Mouse (Mus musculus) hindbrain, embryonic 10.5 days (tissue): ENCODE measurements around the gene Nme2. TPM values are rescaled to one million over a fixed set of nuclear protein-coding genes. Genes with fewer than 3 reads are reported as not detected.

Experiments used
- DNase-seq: peaks from one replicate; pipeline ENCODE4 v3.0.0-alpha.2; 2017; ENCODE audit warnings: low spot score
- H3K27ac ChIP-seq: fragments of 300-500 bp; sonication (generic); 2 replicates; pipeline ENCODE4 v1.5.1; 2016; ENCODE audit warnings: mild to moderate bottlenecking, moderate library complexity
- H3K27me3 ChIP-seq: fragments of 300-500 bp; sonication (generic); 2 replicates; pipeline ENCODE4 v1.6.1; 2016; ENCODE audit warnings: mild to moderate bottlenecking; ENCODE audit not compliant: poor library complexity, insufficient read depth, severe bottlenecking
- H3K36me3 ChIP-seq: fragments of 300-500 bp; sonication (generic); 2 replicates; pipeline ENCODE4 v1.6.1; 2016; ENCODE audit warnings: mild to moderate bottlenecking, moderate library complexity
- H3K4me1 ChIP-seq: fragments of 300-500 bp; sonication (generic); replicated peaks from 2 replicates; pipeline ENCODE4 v1.6.1; 2016; ENCODE audit warnings: mild to moderate bottlenecking
- H3K4me3 ChIP-seq: fragments of 300-500 bp; sonication (generic); 2 replicates; pipeline ENCODE4 v1.5.1; 2016; ENCODE audit warnings: mild to moderate bottlenecking, moderate library complexity
- H3K9me3 ChIP-seq: fragments of 300-500 bp; sonication (generic); 2 replicates; pipeline ENCODE4 v1.6.1; 2016; ENCODE audit warnings: mild to moderate bottlenecking, moderate library complexity
- whole genome bisulfite sequencing: fragments of 180-500 bp; shearing (Covaris S2); methylation state at CpG from one replicate; pipeline ENCODE4 v1.1.7; 2016; 5-methylcytosine and 5-hydroxymethylcytosine counted together
- polyA plus RNA-seq: library from polyadenylated mRNA; unstranded; fragments of >200 nt; fragmentation: Nextera tagmentation; extraction: Ambion mirVana; gene quantifications from 2 replicates; pipeline ENCODE4 v1.2.1, GENCODE M21; 2016

The Nme2 gene
- polyA plus RNA-seq, 1 experiment from 2014 or later, result 129 TPM

GRCm38 (mm10) chr11:93985265-93985664, 29.2 kb upstream of the Nme2 start:
- Histone ChIP-seq H3K9me3 (no peaks in the 10 kb centered on the region), H3K4me1 (no peaks in the 10 kb centered on the region), H3K36me3 (no peaks in the 10 kb centered on the region), H3K4me3 (no peak overlapping the region), H3K27ac (no peak overlapping the region), H3K27me3 (no peaks in the 10 kb centered on the region)
- no peak for DNase-seq
- WGBS, result 92% methylated on average over 5 of the region's 5 CpGs

GRCm38 (mm10) chr11:93984619-93985018, 28.6 kb upstream of the Nme2 start:
- H3K4me1 ChIP-seq, result no peaks in the 10 kb centered on the region
- H3K4me3 ChIP-seq, result no peak overlapping the region
- H3K27ac ChIP-seq, result no peak overlapping the region
- H3K36me3 ChIP-seq, result no peaks in the 10 kb centered on the region
- no peaks in the 10 kb centered on the region for H3K9me3 ChIP-seq
- DNase-seq, result no peak
- WGBS, result 92% methylated on average over 3 of the region's 3 CpGs
- H3K27me3 ChIP-seq, result no peaks in the 10 kb centered on the region

- Histone ChIP-seq H3K4me1 (no peaks in the 10 kb centered on the region), H3K36me3 (no peaks in the 10 kb centered on the region), H3K4me3 (no peak overlapping the region), H3K27ac (no peak overlapping the region), H3K9me3 (no peaks in the 10 kb centered on the region), H3K27me3 (no peaks in the 10 kb centered on the region)
- no peak for DNase-seq
- 66% methylated on average over 6 of the region's 6 CpGs for WGBS
These were observed 23.5 kb upstream of the Nme2 start for GRCm38 (mm10) chr11:93979502-93980049.

GRCm38 (mm10) chr11:93972951-93973350, 16.9 kb upstream of the Nme2 start:
- no peak overlapping the region for H3K4me3 ChIP-seq
- H3K27ac ChIP-seq, result no peak overlapping the region
- H3K36me3 ChIP-seq, result no peaks in the 10 kb centered on the region
- 89% methylated on average over 5 of the region's 5 CpGs for WGBS
- H3K27me3 ChIP-seq, result no peaks in the 10 kb centered on the region
- peaks cover 9% of the 10 kb centered on the region for H3K4me1 ChIP-seq
- H3K9me3 ChIP-seq, result no peaks in the 10 kb centered on the region
- no peak for DNase-seq

- DNase-seq, result no peak
- no peaks in the 10 kb centered on the region for H3K27me3 ChIP-seq
- no peaks in the 10 kb centered on the region for H3K9me3 ChIP-seq
- H3K4me1 ChIP-seq, result peaks cover 19% of the 10 kb centered on the region
- peaks cover 14% of the 10 kb centered on the region for H3K36me3 ChIP-seq
- WGBS, result 74% methylated on average over 1 of the region's 1 CpGs
- no peak overlapping the region for H3K27ac ChIP-seq
- H3K4me3 ChIP-seq, result no peak overlapping the region
These were observed 13.7 kb upstream of the Nme2 start for GRCm38 (mm10) chr11:93969799-93970198.

GRCm38 (mm10) chr11:93969171-93969570, 13.1 kb upstream of the Nme2 start:
- peaks cover 19% of the 10 kb centered on the region for H3K4me1 ChIP-seq
- H3K27me3 ChIP-seq, result no peaks in the 10 kb centered on the region
- no peak overlapping the region for H3K27ac ChIP-seq
- peaks cover 20% of the 10 kb centered on the region for H3K36me3 ChIP-seq
- no peak for DNase-seq
- H3K9me3 ChIP-seq, result no peaks in the 10 kb centered on the region
- H3K4me3 ChIP-seq, result no peak overlapping the region
- WGBS, result 95% methylated on average over 6 of the region's 6 CpGs

- no peaks in the 10 kb centered on the region for H3K27me3 ChIP-seq
- peak overlapping the region; percentile 92 for H3K27ac ChIP-seq
- peaks cover 24% of the 10 kb centered on the region for H3K36me3 ChIP-seq
- 53% methylated on average over 6 of the region's 6 CpGs for WGBS
- H3K4me1 ChIP-seq, result peaks cover 19% of the 10 kb centered on the region
- no peaks in the 10 kb centered on the region for H3K9me3 ChIP-seq
- H3K4me3 ChIP-seq, result peak overlapping the region; percentile 77
- DNase-seq, result no peak
These were observed 12.7 kb upstream of the Nme2 start for GRCm38 (mm10) chr11:93968848-93969128.

GRCm38 (mm10) chr11:93968005-93968847, 12.2 kb upstream of the Nme2 start, which contains the start of the genes Gm20390 and Nme1:
Gene Gm20390 (minus strand): TSS chr11:93968293.
Gene Nme1 (minus strand): TSS chr11:93968521.
- peaks cover 30% of the 10 kb centered on the region for H3K36me3 ChIP-seq
- peak within 1 kb of the TSS; percentile 77 for H3K4me3 ChIP-seq
- peak within 1 kb of the TSS; percentile 92 for H3K27ac ChIP-seq
- H3K9me3 ChIP-seq, result no peaks in the 10 kb centered on the region
- H3K27me3 ChIP-seq, result no peaks in the 10 kb centered on the region
- peaks cover 19% of the 10 kb centered on the region for H3K4me1 ChIP-seq
- DNase-seq, result peak; percentile 98
- WGBS, result under 1% methylated on average over 40 of the region's 40 CpGs

GRCm38 (mm10) chr11:93967381-93967780, 11.3 kb upstream of the Nme2 start:
- Histone ChIP-seq H3K36me3 (peaks cover 38% of the 10 kb centered on the region), H3K27me3 (no peaks in the 10 kb centered on the region), H3K27ac (peak overlapping the region; percentile 92), H3K9me3 (no peaks in the 10 kb centered on the region), H3K4me1 (peaks cover 19% of the 10 kb centered on the region), H3K4me3 (peak overlapping the region; percentile 77)
- 10% methylated on average over 11 of the region's 11 CpGs for WGBS
- peak; percentile 34 for DNase-seq

- Histone ChIP-seq H3K9me3 (no peaks in the 10 kb centered on the region), H3K27me3 (no peaks in the 10 kb centered on the region), H3K4me3 (no peak overlapping the region), H3K27ac (no peak overlapping the region), H3K4me1 (peaks cover 19% of the 10 kb centered on the region), H3K36me3 (peaks cover 58% of the 10 kb centered on the region)
- DNase-seq, result no peak
- 96% methylated on average over 6 of the region's 6 CpGs for WGBS
These were observed 9.3 kb upstream of the Nme2 start for GRCm38 (mm10) chr11:93965391-93965790.

- H3K9me3 ChIP-seq, result no peaks in the 10 kb centered on the region
- no peak overlapping the region for H3K27ac ChIP-seq
- 85% methylated on average over 4 of the region's 4 CpGs for WGBS
- peaks cover 82% of the 10 kb centered on the region for H3K36me3 ChIP-seq
- no peak overlapping the region for H3K4me3 ChIP-seq
- DNase-seq, result no peak
- H3K27me3 ChIP-seq, result no peaks in the 10 kb centered on the region
- H3K4me1 ChIP-seq, result peaks cover 10% of the 10 kb centered on the region
These were observed 7.0 kb upstream of the Nme2 start for GRCm38 (mm10) chr11:93963013-93963412.

GRCm38 (mm10) chr11:93961482-93961881, 5.4 kb upstream of the Nme2 start:
- Histone ChIP-seq H3K36me3 (peaks cover 91% of the 10 kb centered on the region), H3K9me3 (no peaks in the 10 kb centered on the region), H3K27ac (no peak overlapping the region), H3K27me3 (no peaks in the 10 kb centered on the region), H3K4me1 (peaks cover 8% of the 10 kb centered on the region), H3K4me3 (no peak overlapping the region)
- no peak for DNase-seq
- 95% methylated on average over 6 of the region's 6 CpGs for WGBS

- Histone ChIP-seq H3K4me3 (no peak overlapping the region), H3K27me3 (no peaks in the 10 kb centered on the region), H3K4me1 (peaks cover 38% of the 10 kb centered on the region), H3K27ac (no peak overlapping the region), H3K9me3 (no peaks in the 10 kb centered on the region), H3K36me3 (peaks cover 71% of the 10 kb centered on the region)
- no peak for DNase-seq
- 86% methylated on average over 4 of the region's 4 CpGs for WGBS
These were observed 1.7 kb upstream of the Nme2 start for GRCm38 (mm10) chr11:93957746-93958145.
